Mouse (Mus musculus): ENCODE measurements around the gene Nploc4.

DNA sequence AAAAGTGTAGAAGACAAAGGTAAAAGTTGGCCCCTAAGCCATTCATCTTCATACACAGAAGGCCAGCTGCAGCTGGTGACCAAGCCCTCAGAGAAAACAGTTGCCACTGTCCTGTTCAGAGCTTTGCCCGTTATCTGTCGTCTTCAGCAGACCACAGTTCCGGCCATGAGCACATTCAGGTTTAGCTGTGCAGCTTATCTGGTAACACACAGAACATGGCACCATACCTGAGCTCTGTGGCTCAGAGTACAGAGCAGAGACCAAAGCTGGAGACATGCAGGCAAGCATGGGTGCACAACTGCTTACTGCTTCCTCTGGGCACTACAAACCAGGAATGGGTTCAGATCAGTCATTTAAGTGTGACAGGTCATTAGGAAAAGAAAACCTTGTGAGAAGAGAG, 31.6 kb downstream of the Nploc4 start:
- TF ChIP-seq POLR2A (IDR thresholded peaks at IDR 0.05; ENCODE audit: borderline replicate concordance, low read depth, low read length), result no peak
- no peak for TF ChIP-seq CTCF (IDR thresholded peaks at IDR 0.05; ENCODE audit: low read depth, low read length)
